Mouse (Mus musculus) fat pad, adult 2 months (tissue): ENCODE results near the gene Rpl6.

Experiments
- DNase-seq: peaks from one replicate; pipeline ENCODE4 v3.0.0-alpha.2; 2011; ENCODE audit warnings: low read depth, low spot score; ENCODE audit errors: extremely low read depth

The Rpl6 gene

DNA sequence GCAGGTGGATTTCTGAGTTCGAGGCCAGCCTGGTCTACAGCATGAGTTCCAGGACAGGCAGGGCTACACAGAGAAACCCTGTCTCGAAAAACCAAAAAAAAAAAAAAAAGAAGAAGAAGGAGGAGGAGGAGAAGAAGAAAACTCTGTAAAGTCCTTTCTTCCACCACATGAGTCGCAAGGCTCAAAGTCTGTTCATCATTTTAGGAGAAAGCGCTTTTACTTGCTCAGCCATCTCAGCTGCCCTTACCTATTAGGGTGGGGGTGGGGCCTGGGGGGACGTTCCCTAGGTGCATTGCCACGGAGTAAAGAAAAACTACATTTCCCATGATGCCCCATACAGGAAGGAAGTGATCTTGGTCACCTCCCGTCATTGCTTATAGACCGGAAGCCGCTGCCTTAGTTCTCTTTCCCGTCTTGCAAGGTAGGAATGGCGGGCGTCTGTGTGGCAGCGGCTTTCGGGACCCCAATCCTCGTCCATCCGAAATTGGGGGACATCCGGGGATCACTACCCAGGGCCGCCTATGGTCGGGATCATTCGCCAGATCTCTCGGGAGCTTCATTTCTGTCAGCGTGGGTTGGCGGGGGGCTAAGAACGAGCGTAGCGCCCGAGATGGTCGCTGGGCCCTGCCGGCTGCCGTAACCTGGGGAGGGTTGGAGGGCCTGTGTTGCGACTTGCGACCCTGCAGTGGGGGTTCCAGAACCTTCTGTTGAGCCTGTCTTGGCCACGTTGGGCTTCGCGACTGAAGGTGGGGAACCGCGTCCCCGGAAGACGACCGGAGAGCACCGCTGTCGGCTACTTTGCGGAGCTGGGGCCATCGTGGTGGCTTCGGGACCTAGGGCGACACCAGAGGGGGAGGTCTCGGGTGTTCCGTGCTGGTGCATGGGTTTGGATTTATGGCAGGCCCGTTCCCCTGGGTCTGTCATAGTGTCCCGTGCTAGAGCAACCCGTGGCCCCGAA lies at the start of gene Rpl6:
Gene Rpl6 (plus strand): TSS at position 350 of the 958 bp plus-strand sequence.
- DNase-seq, result no peak

DNA sequence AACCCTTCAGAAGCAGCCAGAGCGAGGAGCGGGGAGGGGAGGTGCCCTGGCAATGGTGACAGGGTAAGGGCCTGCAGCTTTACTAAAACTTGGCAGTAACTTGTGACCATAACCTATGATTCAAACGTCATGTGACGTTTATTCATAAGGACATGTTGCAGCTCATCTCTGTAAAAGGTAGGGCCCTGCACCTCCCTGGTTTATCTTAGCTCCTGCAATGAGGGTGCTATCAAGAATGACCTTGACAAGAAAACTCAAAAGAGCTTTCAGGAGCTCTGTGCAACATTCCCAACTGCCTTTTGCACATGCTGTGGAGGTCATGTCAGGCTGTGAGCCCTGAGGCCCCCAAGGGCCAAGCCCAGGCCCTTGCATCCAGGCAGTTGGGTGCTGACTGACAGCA lies 48.2 kb upstream of the Rpl6 start:
- DNase-seq, result no peak

DNA sequence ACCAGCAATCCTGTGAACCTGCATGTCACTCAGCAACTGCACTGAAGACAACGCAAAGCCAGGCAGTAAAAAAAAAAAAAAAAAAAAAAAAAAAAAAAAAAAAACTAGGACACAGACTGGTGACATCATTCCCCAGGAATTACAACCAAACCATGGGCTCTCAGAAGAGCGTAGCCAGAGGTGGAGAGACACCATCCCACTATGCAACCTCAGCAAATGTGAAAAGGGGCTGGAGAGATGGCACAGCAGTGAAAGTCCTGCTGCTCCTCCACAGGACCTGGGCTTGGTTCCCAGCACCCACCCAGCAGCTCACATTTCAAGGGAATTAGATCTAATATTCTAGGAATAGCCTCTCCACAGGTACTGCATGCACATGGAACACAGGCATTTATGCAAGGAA lies 47.3 kb upstream of the Rpl6 start:
- no peak for DNase-seq

DNA sequence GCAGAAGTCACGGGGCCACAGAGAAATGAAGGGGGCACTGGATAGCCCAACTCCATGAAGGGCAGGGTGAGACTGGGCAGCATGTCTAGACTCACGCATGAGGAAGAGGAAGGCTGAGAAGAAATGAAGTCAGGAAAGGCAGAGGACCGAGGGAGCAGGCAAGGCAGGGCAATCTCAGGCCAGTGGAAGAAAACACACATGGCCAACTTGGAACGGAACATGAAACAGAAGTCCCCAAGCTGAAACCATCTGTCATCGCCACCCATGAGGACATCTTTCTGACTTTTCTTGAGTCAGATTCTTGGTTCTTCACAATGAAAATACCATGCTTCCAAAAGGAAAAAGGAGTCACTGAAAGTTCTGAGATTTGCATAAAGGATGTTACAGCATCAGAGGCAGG lies 46.8 kb upstream of the Rpl6 start:
- DNase-seq, result no peak

DNA sequence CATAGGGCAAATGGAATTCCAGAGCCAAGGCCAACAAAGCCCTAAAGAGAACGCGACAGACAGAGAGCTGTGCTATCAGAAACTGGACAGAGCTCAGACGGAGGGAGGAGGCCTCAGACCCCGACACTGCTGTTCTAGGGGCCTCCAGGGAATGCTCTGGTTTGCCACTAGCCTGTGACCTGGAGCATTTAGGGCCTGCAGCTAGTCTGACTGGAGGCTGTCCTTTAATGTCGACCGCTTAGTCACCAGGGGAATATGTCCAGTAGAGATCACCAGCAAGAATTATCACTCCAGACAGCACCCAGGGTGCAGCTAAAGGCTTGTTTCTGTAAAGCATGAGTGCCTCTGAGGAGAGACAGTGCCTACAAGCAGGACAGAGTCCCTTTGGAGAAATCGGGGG lies 45.3 kb upstream of the Rpl6 start:
- no peak for DNase-seq

DNA sequence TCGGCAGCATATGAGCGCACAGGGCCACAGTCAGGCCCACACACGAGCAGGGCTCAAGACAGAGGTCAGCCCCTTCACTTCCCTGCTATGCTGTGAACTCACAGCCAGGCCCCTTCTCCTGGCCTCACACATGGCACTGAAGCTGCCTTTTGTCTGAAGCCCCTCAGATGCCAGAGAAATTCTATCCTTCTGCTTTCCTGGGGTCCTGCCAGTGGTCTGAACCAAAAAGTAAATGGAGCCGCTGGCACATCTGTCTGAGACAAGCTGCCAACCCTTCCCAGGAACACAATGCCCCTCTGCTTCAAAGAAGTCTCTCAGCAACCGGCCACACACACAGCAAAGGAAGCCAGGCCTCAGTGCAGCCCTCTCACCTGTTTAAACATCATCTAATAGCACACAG lies 42.0 kb upstream of the Rpl6 start:
- DNase-seq, result no peak

DNA sequence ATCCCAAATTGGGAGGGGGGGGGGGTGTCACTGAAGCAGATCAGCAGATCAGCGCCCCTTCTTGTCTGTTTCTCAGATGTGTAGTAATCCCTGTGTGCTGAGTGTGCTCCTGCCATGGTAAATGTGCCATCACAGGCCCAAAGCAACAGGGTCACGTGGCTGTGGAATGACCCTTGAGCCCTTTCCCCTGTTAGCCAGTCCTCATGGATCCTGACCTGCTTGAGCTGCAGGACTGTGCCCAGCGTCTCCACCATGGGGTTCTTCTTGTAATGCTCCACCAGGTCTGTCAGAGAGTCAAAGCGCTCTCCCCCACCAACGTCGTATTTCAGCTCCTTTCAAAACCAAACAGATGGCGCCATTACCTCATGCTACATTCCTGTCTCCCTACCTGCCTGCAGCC lies 41.4 kb upstream of the Rpl6 start:
- DNase-seq, result no peak

DNA sequence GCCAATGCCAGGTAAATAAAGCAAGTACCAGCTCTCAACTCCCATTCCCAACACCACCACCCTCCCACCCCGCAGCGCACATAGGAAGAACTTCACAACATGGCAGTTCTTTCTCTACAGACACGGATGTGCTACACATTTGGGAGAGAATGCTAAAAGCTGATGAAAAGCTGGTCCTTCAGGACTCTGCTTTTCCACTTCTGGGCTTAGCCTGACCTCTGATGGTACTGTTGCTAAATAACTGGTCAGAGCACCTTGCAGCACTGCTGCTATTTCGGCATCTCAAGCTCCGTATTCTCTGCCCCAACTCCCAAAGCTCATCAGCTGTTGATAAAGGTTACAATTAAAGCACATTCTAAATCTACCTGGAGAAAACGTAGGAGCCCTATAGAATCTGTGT lies 37.4 kb upstream of the Rpl6 start:
- DNase-seq, result no peak

DNA sequence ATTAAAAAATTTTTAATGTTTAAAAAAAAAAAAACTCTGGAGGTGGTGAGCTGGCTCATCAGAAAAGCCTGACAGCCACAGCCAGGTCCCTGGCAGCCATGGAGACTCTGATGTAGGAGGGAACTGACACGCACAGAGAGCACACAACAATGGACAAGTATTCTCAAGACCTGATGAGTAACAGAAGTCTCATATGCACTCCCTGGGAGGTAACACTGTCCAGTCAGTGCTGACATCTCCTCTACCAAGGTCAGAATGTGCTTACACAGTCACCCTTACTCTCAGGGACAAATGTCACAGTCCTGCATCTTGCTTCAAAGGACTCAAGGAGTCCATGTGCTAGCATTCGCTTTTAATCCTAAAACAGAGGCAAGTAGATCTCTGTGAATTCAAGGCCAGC lies 34.7 kb upstream of the Rpl6 start:
- no peak for DNase-seq

DNA sequence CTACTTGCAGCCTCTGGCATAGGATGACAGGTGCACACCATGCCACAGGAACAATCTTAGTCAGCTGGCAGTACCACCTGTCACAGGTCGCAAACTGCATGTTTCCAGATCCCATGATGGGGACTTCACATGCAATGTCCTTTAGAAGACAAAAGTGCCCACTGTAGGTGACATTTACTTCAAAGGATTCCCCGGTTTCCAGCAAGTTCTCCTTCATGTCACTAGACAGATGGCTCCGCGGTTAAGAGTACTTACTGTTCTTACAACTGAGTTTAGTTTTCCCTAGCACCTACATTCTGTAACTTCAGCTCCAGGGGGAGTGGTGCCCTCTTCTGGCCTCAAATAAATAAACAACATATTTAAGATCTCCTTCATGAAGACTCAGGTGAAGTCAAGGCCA lies 31.4 kb upstream of the Rpl6 start:
- no peak for DNase-seq

DNA sequence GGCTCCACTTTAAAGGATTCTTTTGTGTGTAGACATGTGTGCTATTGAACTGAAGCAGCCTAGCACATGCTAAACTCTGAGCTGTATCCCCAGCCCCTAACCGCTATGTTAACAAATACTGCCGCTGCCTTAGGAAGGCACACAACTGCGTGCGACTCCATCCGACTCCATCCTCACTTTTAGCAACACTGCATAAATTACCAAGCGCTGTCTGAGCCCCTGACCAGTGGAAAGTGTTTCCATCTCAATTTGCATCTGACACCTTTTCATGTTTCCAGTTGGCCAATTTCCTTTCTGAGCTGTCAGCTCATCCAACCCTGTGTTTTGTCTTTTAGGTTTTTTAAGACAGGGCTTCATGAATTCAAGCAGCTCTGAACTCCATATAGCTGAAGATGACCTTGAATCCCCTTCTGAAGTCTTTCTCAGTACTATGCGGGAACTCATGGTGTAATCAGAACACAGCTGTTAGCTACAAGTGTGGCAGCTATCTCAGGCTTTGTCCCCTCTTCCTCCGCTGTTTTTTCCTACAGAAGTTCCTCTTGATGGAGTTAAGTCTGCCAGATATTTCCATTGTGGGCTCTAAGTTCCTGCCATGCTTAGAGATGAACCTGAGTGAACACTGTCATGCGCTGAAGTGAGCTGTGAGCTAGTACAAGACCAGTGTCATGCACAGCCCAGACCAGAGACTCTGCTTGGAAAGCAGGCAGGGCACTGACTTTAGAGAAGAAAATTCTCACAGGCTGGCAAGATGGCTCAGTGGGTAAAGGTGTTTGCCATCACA lies 25.0 kb upstream of the Rpl6 start:
- no peak for DNase-seq

DNA sequence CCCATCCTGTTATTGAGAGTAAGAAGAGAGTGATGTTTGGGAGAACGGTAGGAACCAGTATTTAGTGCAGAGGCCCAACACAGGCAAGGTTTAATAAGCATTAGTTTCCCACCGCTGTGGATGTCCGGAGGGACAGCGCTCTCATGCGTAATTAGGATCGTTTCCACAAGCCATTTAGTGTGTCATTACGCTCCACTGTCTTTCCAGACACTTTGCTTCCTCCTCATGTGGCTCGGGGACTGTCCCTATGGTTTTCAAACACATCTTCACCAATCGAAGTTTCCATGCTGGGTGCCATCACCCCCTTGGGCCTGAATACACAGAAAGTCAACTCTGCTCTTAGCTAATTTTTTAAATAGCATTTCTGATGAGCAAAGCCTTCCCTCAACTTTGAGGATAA lies 21.0 kb upstream of the Rpl6 start:
- DNase-seq, result no peak

DNA sequence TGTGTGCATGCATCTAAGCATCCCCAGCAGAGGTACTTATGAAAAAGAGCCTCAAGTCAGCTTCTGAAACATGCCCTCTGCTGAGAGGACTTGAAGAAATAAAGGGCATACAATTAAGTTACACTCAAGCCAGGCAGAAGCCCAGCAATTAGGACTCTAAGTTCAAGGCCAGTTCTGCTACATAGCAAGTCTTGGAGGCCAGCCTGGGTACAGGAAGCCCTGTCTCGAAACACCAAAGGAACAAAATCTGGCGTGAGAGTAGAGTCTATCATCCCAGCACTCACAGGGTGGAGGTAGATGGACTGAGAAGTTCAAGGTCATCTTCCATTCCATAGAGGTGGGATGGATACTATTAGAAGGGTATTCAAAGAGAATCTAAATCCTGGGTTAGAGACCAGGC lies 19.9 kb upstream of the Rpl6 start:
- DNase-seq, result no peak

DNA sequence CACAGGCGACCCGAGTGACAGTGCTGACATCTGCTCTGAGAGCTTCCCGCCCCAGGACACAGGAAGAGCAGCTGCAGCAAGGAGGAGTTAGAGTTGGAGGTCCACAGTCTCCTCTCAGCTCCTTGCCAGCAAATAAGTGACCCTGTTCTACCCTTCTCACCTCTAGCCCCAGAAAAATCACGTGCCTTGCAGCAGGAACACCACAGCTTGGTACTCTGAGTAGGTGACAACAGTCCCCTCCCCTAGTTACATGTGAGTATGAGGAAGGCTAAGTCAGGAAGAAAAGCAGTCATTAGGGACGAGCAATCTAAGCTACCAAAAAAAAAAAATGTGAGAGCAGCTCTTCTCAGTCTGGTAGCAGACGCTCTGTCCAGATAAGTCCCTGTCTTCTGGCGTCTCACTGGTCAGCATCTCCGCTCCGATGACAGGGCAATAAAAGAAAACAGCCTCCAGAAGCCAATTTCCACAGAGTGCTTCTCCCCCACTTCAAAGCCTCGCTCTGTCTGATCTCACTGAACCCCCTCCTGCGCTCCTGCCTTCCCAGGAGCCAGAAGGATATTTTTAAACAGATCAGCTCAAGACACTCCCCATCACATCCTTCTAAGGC lies 19.2 kb upstream of the Rpl6 start:
- DNase-seq, result no peak

DNA sequence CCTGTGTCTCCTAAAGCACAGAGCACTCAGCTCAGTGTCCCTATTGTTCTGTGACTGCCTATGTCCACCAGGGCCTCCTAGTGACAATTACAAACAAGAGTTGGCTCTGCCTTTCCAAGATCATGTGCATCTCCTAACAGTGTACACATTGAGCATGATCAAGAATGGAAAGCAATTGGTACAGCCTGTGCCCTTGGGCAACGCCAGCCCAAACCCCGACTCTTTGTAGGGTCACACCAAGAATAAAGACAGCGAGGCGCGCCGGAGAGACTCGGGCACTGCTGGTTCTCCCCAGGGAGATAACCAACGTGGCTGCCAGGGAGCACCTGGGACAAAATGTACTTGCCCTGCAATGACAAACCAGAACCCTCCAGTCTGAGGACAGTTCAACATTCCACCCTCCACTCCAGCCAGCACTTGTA lies 16.7 kb upstream of the Rpl6 start:
- no peak for DNase-seq

DNA sequence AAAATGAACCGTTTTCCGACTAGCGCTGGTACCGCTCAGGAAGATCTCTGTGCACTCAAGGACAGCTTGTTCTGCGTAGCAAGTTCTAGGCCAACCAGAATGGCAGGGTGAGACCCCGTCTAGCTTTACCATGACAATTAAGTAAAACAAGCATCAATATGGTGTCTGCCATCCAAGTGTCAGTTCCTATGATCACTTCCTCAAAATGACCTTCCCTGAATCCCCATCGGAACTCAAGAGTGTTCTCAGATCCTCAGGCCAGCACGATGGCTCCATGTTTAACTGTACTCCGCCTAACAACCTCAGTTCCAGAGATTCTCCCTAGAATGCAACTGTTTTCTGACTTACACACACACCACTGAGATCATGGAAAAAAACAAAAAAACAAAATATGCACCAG lies 16.0 kb upstream of the Rpl6 start:
- no peak for DNase-seq

DNA sequence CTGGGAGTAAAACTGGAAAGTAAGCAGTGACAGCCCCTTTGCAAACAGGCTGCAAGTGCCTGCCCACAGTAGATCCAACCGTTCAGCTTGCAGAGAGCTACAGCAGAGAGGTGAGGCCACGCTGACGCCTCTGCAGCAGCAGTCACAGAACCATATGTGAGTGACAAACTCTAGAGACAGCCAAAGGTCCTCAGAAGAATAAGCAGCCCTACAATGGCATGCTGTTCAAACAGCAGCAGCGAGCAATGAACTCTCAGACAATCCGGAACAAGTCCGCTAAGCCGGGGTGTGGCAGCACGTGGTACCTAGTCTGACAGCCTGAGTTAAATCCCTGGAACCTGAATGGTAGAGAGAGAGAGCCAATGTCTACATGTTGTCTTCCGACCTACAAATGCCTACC lies 15.1 kb upstream of the Rpl6 start:
- DNase-seq, result peak; percentile 36

DNA sequence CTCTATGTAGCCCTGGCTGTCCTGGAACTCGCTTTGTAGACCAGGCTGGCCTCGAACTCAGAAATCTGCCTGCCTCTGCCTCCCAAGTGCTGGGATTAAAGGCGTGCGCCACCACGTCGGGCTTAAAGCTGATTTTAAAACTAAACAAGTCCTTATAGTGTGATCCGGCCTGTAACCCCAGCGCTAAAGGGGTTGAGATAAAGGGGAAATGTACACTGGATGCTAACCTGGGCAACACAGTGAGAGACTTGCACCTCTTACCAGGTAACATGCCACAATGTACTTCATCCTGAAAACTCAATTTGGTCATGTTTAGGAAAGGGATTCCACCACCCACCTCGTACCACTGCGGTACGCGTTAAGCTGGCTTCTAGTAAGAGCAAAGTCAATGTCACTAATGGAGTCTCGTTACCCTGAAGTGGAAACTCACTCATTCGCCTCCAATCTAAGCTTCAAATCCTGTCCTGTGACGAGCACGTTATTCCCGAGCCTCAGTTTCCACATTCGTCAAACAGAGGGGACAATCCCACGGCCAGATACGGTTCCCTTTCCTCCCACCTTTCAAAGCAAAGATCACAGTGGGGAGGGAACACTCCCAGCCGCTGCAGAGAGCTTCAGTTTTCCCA lies 14.0 kb upstream of the Rpl6 start:
- DNase-seq, result no peak

DNA sequence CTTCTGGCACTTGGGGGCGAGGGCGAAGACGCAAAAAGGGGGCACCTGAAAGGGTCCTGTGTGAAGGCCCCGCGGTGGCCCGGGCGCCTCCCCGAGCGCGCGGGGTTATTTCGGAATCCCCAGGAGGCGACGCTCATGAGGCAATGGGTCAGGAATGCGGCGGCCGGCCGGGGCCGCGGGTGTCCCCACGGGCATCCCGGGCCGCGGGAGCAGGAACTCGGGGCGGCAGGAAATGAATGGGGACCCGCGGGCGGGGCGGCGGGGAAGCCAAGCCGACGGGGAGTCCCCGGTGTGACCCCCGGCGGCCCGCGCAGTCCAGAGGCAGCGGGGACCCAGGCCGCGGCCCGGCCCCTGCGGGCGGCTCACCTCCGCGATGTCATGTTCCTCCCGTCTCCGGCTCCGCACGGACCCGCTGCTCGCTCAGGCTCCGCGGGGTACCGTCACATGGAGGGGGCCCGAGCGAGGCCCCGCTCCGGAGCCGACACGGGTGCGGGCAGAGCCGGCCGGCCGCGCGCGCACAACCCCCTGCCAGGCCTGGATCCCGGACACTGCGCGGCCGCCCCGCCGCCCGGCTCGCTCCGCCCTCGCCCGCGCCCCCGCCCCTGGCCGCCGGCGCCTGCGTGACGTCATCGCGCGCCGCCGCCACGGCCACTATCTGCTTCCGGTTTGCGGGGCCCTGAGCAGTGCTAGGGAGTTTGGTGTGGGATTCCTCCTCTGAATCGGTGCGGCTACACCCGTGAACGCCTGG lies 13.3 kb upstream of the Rpl6 start, which contains the start of gene Ptpn11:
Gene Ptpn11 (minus strand): TSS at position 562 of the 748 bp plus-strand sequence.
- DNase-seq, result no peak

DNA sequence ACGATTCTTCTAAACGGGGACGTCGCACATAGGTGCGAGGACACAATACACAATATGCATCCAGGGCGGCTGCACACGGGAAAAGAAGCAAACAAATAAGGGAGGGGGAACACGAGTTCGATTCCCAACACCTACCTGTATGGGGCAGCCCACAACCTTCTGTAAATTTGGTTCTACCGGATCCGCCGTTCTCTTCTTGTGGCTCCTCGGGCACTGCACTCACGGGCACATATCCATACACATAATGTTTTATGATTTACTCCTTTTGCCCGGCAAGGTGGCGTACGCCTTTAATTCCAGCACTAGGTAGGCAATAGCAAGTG lies 12.7 kb upstream of the Rpl6 start:
- DNase-seq, result no peak

DNA sequence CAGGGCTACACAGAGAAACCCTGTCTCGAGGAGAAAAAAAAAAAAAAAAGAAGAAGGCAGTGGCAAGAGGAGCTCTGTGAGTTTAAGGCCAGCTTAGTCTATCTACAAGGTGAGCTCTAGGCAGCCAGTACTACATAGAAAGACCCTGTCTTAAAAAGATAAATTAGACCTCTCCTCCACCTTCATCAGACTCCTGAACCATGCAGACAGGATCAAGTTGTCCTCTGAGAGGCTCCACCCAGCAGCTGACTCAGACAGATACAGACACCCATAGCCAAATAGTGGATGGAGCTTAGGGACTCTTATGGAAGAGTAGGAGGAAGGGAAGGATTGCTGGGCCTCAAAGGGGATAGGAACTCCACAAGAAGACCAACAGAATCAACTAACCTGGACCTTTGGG lies 10.1 kb upstream of the Rpl6 start:
- no peak for DNase-seq
